Mouse (Mus musculus) liver (tissue): ENCODE data around the gene Hectd4.
"Not testable (repeated sequence)": the region's sequence is repeated elsewhere in the genome, so short reads cannot be mapped to it uniquely, and the experiment has no call there.

Experiments
- DNase-seq: peaks from one replicate; pipeline ENCODE4 v3.0.0-alpha.2; 2020; ENCODE audit warnings: mixed read lengths

Hectd4 gene

DNA sequence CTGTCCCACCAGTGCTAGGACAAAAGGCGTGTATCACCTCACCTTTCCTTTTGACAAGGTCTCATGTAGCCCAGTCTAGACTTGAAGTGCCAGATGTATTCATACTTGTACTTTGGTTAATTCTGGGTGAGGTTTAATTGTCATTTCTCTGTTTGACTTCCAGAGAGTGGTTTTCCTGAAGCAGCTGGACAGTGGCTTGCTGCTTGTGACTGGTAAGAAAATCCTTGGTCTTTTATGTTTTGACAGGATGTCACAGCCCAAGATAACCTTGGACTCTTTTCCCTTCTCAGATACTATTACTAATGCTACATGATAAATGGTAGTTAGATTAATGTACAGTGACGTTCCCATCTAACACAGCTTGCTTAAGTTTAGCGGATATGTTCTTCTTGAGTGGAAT, 13.0 kb upstream of the Hectd4 start:
- no peak for DNase-seq

DNA sequence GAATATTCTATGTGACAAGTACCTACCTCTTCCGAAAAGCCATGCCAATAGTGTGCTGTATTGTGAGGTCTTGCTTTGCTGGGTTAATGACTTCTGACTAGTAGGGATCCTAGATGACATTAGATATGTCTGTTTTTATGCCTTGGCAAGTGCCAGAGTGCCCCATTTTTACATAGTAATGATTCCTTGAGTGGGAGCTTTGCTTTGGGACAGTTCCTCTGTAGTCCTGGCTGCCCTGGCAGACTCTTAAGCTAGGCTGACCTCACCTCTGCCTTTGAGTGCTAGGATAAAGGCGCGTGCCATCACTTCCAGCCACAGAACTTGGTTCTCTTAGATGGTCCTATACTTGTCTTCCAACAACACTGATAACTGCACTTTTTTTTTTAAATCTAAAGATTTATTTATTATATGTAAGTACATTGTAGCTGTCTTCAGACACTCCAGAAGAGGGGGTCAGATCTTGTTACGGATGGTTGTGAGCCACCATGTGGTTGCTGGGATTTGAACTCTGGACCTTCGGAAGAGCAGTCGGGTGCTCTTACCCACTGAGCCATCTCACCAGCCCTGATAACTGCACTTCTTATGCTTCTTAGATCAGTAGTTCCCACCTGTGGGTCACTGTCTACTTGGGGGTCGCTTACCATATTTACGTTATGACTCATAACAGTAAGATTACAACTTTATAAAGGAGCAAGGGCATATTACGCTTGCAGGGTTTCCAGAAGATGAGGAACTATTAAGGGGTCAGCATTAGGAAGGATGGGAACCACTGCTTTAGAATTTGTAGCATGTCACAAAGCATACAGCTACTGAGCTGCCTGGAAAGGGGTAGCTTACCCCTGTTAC, 10.0 kb upstream of the Hectd4 start:
- no peak for DNase-seq

DNA sequence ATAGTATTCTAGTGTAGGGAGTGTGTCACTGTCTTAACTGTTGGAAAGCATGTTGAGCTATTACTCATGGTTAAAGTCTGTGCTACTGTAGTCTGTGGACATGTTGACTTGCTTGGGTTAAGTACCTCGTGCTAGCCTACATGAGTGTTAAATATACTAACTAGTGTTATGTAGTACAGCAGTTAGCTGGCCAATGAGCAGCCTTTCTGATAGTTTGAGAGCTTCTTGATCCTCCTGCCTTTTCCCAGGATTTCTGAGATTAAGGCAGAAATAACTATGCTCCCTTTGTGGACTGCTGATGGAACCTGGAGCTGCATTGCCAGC, 9.5 kb upstream of the Hectd4 start:
- no peak for DNase-seq

DNA sequence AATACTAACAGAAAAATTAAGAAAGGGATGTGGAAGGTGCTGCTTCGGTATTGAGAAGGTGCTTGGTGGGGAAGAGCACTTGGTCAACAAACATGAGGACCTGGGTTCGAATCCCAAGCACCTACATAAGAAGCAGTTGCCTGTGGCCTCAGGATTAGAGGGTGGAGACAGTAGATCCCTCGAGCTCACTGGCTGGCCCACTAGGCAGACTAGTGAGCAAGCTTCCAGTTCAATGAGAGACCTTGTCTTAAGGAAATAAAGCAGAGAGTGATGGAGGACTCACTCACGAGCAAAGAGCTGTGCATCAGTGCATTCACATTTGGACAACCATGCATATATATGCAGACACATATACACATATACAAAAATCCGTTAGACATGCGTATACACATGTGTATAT, 7.9 kb upstream of the Hectd4 start:
- DNase-seq, result no peak

DNA sequence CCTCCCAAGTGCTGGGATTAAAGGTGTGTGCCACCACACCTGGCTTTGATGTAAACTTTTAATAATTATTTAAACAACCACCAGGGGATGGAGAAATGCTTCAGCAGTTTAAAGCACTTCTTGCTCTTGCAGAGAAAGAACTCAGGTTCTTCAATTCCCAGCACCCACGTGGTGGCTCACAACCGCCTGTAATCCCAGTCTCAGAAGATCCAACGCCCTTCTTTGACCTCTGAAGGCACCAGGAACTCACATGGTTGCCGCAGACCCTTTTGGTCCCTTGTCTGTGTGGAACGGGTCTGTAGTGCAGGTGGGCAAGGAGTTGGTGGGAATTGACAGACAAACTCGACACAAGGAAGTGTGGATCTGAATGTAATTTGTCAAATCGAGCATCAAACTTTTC, 5.3 kb upstream of the Hectd4 start:
- no peak for DNase-seq

DNA sequence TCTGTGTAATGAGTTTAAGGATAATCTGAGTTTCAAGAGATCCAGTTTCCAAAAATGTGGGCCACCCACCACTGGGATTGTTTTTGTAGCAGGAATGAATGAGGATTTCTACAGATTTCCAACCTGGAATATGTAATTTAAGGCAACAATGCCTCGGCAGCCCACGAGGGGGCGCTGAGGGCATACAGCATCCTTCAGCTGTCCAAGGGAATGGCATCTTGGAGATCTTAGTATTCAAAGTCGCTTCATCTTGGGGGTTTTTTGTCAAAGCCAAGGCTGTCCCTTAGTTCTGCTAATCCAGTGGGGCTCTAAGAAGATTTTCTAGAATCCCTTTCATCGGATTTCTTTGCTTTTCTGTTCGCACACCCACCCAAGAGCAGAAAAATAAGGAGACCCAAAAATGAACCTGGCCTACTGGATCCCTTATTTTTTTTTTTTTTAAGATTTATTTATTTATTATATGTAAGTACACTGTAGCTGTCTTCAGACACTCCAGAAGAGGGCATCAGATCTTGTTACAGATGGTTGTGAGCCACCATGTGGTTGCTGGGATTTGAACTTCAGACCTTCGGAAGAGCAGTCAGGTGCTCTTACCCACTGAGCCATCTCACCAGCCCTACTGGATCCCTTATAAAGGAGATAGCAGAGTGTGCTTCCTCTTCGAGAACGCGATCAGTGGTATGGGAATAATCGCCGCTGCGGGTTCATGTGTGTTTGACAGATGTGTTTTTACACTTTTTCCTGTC, 4.5 kb upstream of the Hectd4 start:
- peak; percentile 86 for DNase-seq

DNA sequence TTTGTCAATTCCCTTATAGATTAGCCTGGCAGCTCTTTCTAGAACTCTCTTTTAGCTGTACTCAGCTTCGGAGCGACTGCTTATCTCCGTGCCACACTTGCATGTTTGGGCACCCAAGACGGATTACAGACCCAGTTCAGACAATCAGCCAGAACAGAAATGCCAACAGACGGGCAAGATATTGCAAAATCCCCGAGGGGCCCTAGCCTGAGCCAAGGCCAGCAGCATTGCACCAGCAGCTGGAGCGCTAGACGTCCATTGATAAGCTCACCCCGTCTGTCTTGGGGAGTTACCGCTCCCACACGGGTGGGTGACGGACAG, 3.9 kb upstream of the Hectd4 start:
- peak; percentile 92 for DNase-seq

DNA sequence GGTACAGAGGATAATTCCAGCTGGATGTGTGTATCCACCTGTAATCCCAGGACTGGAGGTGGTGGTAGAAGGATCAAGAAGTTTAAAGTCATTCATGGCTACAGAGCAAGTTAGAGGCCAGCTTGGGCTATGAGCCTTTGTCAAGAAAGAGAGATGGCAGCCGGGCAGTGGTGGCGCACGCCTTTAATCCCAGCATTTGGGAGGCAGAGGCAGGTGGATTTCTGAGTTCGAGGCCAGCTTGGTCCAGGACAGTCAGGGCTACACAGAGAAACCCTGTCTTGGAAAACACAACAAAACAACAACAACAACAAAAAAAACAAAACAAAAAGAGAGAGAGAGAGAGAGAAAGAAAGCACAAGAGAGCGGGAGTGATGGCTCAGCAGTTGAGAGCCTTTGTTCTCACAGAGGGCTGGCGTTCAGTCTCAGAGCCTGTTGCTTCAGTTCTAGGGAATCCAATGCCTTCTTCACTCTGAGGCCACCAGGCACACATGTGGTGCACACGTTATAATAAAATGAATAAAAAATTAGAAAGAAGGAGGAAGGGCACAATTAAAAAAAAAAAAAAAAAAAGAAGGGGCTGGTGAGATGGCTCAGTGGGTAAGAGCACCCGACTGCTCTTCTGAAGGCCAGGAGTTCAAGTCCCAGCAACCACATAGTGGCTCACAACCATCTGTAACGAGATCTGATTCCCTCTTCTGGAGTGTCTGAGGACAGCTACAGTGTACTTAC, 3.3 kb upstream of the Hectd4 start:
- not testable (repeated sequence) for DNase-seq

DNA sequence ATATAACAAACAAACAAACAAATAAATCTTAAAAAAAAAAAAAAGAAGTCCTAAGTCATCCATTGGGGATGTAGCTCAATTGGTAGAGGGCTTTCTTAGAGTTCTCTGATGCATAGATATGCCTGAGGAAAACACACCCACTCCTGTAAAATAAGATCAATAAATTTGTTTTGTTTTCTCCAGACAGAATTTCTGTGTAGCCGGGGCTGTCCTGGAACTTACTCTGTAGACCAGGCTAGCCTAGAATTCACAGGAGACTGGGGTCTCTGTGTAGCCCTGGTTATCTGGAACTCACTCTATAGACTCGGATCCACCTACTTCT, 2.7 kb upstream of the Hectd4 start:
- DNase-seq, result no peak

DNA sequence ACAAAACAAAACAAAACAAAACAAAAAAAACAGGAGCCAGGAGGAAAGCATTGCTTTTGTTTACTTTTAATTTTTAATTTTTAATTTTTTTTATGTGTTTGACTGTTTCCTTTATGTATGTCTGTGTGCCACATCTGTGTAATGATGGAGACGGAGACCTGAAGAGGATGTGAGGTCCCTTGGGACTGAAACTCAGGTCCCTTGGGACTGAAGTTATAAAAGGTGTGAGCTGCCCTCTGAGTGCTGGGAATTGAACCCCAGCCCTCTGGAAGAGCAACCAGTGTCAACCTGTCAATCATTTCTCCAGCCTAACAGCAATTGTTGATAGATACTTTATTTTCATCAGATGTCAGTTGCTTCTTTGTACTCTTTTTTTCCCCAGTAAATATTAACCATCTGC, 829 bp upstream of the Hectd4 start:
- DNase-seq, result no peak

DNA sequence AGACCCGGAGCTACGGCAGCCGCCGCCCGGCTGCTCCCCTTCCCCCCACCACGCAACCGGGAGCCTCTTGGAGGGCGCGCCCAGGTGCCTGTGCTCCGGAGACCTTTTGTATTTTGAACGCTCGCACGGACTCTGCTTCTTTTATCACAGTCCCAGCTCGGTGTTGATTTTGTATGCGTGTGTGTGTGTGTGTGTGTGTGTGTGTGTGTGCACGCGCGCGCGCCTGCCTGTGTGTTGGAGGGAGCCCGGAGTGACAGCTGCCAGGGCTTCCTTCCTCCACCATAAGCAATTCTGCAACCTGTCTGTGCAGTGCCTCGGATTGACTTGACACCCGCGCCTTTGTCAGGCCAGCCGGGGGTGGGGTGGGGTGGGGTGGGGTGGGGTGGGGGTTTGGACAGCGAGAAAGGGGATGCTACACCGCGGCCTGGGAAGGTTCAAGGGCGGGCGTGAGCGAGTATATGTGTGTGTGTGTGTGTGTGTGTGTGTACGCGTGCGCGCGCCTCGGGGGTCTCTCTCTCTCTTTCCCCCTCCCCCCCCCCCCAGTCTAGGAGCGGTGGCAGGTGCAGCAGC, 798 bp downstream of the Hectd4 start:
- peak; percentile 80 for DNase-seq

DNA sequence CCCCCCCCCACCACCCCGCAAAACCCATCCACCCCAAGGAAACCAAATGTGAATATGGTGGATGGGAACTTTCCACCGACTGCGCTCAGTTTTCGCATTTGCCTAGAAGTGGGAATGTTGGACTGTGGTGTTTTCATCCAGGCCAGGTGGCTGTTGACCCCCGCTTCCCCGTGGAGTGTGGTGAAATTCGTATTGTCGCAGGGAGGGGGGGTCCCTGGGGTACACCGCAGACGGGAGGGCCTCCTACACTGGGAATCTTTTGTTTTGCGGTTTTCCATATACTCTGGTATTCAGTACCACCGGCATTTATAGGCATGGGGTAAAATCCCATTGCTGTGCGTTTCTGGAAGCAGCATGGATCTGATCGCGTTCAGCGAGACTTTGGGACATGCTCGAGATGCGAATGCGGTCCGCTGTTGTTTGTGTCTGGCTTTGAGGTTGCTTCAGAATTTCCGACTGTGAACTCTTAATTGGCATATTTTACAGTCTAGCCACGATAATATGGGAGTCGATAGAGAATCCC, 1.4 kb downstream of the Hectd4 start:
- no peak for DNase-seq

DNA sequence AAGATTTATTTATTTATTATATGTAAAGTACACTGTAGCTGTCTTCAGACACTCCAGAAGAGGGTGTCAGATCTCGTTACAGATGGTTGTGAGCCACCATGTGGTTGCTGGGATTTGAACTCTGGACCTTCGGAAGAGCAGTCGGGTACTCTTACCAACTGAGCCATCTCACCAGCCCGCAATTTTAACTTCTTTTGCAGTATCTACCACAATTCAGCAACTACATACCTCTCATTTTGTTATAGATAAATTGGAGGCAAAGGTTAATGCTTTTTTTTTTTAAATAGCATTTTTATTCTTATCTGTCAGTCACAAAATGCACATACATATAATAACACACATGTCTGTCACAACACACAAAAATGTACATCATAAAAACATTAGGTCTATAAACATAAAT, 4.0 kb downstream of the Hectd4 start:
- not testable (repeated sequence) for DNase-seq

DNA sequence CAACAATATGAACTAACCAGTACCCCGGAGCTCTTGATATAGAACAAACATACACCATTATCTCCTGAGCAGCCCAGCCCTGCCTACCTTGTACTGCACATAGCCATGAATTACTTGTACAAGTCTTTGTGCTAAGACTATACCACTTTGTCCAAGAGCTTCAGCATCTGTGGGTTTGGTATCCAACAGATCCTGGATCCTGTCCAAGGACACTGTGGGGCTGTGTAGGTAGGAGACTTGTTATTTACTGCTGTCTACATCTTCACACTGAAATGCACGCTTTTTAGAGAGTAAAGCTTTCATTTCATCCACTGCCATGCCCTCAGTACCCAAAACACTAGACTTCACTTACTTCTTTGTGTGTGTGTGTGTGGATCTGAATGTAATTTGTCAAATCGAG, 4.8 kb downstream of the Hectd4 start:
- no peak for DNase-seq

DNA sequence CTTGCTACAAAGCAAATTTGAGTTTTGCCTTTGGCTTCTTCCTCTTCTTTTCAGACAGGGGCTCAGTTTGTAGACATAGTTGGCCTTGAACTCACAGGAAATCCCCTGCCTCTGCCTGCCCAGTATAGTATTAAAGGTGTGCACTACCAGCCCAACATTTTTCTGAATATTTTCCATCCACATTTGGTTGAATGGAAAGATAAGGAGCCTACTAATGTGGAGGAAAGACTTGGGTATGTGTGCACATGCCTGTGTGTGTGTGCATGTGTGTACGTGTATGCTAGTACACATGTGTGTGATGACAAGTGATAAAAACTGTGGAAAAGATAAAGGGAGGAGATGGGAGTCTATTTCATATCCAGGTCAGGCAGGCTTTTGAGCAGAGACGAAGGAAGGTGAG, 5.8 kb downstream of the Hectd4 start:
- no peak for DNase-seq

DNA sequence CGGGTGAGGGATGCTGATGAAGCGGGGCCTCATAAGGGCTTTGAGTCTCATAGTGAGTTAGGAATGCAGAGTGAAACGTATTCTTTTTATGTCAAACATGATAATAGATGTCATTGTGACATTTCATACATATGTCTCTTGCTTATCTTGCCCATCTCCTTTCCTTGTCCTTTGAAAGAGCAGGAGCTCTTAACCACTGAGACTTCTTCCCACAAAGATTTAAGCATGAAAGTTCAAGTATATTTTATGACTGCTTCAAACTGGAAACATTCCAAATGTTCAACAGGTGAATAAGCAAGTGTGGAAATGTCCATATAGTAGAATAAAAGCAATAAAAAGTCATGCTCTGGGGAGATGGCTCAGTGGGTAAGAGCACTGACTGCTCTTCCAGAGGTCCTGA, 6.4 kb downstream of the Hectd4 start:
- no peak for DNase-seq

DNA sequence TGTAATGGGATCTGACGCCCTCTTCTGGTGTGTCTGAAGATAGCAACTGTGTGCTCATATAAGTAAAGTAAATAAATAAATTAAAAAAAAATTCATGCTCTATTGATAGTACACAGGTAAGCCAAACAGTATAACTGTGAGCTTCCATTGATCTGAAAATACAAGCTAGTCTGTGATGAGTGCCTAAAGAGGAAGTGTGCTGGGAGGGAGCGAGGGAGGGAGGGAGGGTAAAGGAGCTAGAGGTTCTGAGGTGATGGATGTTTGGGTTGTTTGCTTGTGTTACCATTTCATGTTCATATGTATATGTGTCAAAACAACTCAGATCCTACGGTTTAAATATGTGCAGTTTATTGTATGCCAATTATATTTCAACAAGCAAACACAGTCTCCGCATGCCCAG, 6.8 kb downstream of the Hectd4 start:
- DNase-seq, result no peak

DNA sequence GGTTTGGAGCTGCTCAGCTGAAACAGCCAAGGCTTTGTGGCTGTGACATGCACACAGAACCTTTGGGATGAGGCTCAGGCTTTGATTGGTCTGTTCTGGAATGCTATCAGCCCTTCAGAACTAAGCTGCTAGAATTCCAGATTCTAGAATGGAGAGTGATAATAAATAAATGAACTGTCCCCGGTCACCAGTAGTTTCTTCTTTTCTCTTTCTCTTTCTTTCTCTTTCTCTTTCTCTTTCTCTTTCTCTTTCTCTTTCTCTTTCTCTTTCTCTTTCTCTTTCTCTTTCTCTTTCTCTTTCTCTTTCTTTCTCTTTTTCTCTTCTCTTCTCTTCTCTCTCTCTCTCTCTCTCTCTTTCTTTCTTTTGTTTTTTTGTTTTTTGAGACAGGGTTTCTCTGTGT, 7.3 kb downstream of the Hectd4 start:
- DNase-seq, result not testable (repeated sequence)

DNA sequence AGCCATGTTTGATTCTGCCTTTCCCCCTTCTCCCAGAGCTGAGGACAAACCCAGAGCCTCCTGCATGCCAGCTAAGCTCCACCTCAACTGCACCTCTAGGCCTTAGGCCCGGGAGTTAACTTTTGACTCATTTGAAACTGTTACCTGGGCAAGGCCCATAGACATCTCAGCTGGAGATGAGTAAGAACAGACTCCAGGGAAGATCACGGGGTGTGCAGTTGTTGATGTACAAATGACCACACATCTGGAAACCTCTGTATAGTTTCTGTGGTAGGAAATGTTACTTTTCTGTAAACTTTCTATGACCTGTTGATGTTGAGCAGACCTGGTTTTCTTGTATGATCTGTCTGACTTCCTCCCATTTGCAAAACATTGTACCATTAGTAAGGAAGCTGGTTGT, 9.2 kb downstream of the Hectd4 start:
- no peak for DNase-seq

DNA sequence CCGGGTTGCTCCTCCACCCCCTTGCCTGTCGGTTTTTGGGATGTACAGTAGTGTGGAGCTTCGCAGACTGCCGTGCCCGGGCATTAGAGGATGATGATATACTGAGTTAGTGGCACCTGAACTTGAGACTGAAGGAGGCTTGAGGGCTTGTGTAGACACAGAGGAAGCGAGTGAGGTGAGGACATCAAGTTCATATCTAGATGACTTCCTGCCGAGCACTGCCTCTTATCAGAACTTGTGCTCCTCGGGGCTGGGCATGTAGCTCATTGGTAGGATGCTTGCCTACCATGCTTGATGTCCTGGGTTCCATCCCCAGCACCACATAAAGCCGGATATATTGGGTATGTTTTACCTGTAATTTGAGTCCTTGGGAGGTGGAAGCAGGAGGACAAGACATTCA, 10.8 kb downstream of the Hectd4 start:
- DNase-seq, result peak; percentile 70

DNA sequence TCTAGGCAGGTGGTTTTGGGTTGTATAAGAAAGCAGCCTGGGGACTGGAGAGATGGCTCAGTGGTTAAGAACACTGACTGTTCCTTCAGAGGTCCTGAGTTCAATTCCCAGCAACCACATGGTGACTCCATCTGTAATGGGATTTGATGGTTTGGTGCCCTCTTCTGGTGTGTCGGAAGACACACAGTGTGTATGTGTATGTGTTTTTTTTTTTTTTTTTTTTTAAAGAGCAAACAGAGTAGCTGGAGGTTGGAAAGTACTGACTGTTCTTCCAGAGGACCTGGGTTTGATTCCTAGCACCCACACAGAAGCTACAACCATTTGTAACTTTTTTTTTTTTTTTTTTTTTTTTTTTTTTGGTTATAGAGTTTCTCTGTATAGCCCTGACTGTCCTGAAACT, 12.8 kb downstream of the Hectd4 start:
- DNase-seq, result no peak

DNA sequence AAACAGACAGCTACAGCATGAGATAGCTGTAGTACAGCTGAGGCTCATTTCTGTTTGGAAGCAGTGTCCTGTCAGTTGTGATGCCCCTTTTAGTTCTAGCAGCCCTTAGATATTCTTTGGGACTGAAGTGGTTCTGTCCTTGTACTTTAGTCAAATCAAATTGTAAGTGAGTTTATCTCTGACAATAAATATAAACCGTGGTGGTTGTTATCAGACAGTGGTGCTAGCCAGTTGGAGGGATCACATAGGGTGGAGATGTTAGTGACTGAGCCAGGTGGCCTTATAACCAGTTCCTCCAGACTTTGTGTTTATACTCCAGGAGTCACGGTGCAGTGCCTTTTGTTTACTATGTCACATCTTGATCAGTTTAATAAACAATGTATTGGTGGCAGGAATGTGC, 13.7 kb downstream of the Hectd4 start:
- peak; percentile 61 for DNase-seq

DNA sequence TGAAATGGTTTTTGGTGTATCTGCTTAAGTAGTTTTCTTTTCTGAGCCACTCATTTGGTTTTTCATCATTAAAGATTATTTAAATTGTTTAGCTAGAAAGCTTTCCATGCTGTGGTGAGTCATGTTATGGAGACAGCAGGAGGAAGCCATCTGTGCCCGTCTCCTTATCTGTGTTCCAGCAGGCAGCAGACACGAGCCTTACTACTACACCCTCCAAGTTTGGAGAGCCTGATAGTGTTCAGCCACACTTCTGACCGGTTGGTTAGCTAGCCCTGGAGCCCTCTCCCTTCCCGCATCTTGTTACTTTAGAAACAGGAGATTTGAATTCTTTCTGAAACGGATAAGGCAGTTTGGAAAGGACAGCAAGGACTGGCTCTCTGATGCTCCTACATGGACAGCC, 16.2 kb downstream of the Hectd4 start:
- DNase-seq, result peak; percentile 88

DNA sequence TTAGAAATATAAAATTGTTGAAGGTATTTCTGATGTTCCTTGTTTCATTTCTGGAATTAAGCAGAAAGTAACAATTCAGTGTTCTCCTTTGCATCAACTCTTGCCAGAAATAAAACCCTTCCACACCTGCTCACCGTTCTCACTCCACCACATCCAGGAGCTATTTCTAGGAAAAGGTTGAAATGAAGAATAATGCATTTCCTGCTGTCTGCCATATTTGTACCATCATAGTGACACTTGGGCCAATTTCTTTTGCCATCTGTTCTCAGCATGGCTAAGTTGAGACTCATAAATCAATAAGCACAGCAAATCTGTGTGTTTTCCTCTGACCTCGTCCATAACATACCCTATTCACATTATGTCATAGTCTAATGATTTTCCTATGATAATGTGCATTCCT, 18.2 kb downstream of the Hectd4 start:
- DNase-seq, result no peak
